14 mouse cellular contexts compared by ENCODE assay signal in the genomic region with DNA sequence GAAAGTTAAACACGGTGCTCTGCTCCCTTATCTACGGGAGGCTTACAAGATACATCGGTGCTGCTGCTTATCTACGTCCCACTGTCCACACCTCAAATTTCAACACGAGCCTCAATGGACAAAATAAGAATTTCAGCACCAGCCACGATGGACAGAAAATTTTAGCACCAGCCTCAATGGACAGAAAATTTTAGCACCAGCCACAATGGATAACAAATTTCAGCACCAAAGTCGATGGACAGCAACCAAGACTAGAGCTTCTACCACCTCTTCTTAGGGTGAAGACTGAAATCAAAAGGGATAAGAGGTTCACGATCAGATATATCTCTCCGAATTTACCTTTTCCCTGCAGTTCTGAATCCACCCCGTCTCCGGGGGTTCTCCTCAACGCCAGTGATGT.
A peak's percentile ranks its signal among the peaks of the same experiment; 100 is the strongest.
DNase-seq lines count a peak whose midpoint lies in the region; ATAC-seq lines count a peak whose summit lies in the region.
"Had no signal": no experiment of that assay in that cellular context is flagged by ENCODE, and none has a peak within 500 bp of the region (broad histone marks: within the 10 kb centered on the region; RNA-seq: fewer than 3 reads in every experiment).

No protein-coding gene starts in this region.

- no peaks in the 10 kb centered on the region for H3K27me3 ChIP-seq in hindbrain, embryonic 10.5 days (ENCODE audit: insufficient read depth, poor library complexity, severe bottlenecking)
- H3K27me3 ChIP-seq in hindbrain, embryonic 12.5 days: no peaks in the 10 kb centered on the region
- no peaks in the 10 kb centered on the region for H3K27me3 ChIP-seq in embryonic facial prominence, embryonic 14.5 days (replicated peaks; ENCODE audit: control insufficient read depth, insufficient read depth, low read length)
- H3K27me3 ChIP-seq in forebrain, embryonic 10.5 days (ENCODE audit: poor library complexity, severe bottlenecking): no peaks in the 10 kb centered on the region
- H3K27me3 ChIP-seq: heart, embryonic 15.5 days; lung, embryonic 15.5 days had no signal

- no peak for ATAC-seq in hindbrain, embryonic 12.5 days (ENCODE audit: low FRiP score)
- ATAC-seq in embryonic facial prominence, embryonic 14.5 days (ENCODE audit: low read depth): no peak
- ATAC-seq: CD4-positive, CD25-positive, alpha-beta regulatory T cell, adult 4 months had no signal

- H3K27ac ChIP-seq in hindbrain, embryonic 10.5 days: no peak overlapping the region
- no peak overlapping the region for H3K27ac ChIP-seq in hindbrain, embryonic 12.5 days
- no peak overlapping the region for H3K27ac ChIP-seq in embryonic facial prominence, embryonic 14.5 days (replicated peaks; ENCODE audit: low read depth, low read length)
- no peak overlapping the region for H3K27ac ChIP-seq in forebrain, embryonic 10.5 days
- H3K27ac ChIP-seq: heart, embryonic 15.5 days; lung, embryonic 15.5 days had no signal

- DNase-seq in hindbrain, embryonic 10.5 days (ENCODE audit: low spot score): peak; percentile 31
- DNase-seq in 3T3-L1 (ENCODE audit: low read depth, low spot score) (peak; percentile 88), WW6 (ENCODE audit: low read depth, low spot score) (peak; percentile 7)
- peak; percentile 81 for DNase-seq in embryonic facial prominence, embryonic 14.5 days (ENCODE audit: low spot score)
- no peak for DNase-seq in layer of hippocampus, adult 8-10 months (ENCODE audit: low spot score in 2 of 2)
- no peak for DNase-seq in spleen, postnatal 10 days (ENCODE audit: low spot score in 2 of 2)
- no peak for DNase-seq in forebrain, embryonic 10.5 days (ENCODE audit: extremely low spot score, low spot score)
- DNase-seq: cerebellum, postnatal 10 days; gastrocnemius, postnatal 10 days; kidney, adult 9 months had no signal

- no peak overlapping the region for H3K4me2 ChIP-seq in hindbrain, embryonic 12.5 days (replicated peaks)
- H3K4me2 ChIP-seq in embryonic facial prominence, embryonic 14.5 days (ENCODE audit: low read depth, low read length): no peak overlapping the region
- H3K4me2 ChIP-seq: heart, embryonic 15.5 days; lung, embryonic 15.5 days had no signal

- H3K9ac ChIP-seq in hindbrain, embryonic 12.5 days: no peak overlapping the region
- H3K9ac ChIP-seq in embryonic facial prominence, embryonic 14.5 days (ENCODE audit: low read depth, low read length): no peak overlapping the region
- H3K9ac ChIP-seq: heart, embryonic 15.5 days; lung, embryonic 15.5 days had no signal

- H3K9me3 ChIP-seq in hindbrain, embryonic 10.5 days: peaks cover 11% of the 10 kb centered on the region
- H3K9me3 ChIP-seq in hindbrain, embryonic 12.5 days (replicated peaks): 0 out of 2 replicates have a peak, but pooled peaks cover 4% of the 10 kb centered on the region
- no peaks in the 10 kb centered on the region for H3K9me3 ChIP-seq in embryonic facial prominence, embryonic 14.5 days (ENCODE audit: control insufficient read depth, low read length)
- H3K9me3 ChIP-seq in forebrain, embryonic 10.5 days: peaks cover 17% of the 10 kb centered on the region; the same call in 1 of the 2 replicates
- H3K9me3 ChIP-seq: heart, embryonic 15.5 days; lung, embryonic 15.5 days had no signal

- no peak overlapping the region for H3K4me3 ChIP-seq in hindbrain, embryonic 10.5 days
- H3K4me3 ChIP-seq in hindbrain, embryonic 12.5 days: no peak overlapping the region
- H3K4me3 ChIP-seq in embryonic facial prominence, embryonic 14.5 days (ENCODE audit: low read depth, low read length): no peak overlapping the region
- no peak overlapping the region for H3K4me3 ChIP-seq in forebrain, embryonic 10.5 days
- H3K4me3 ChIP-seq: heart, embryonic 15.5 days; lung, embryonic 15.5 days had no signal

- H3K36me3 ChIP-seq in hindbrain, embryonic 10.5 days: no peaks in the 10 kb centered on the region
- H3K36me3 ChIP-seq in hindbrain, embryonic 12.5 days: no peaks in the 10 kb centered on the region
- H3K36me3 ChIP-seq in embryonic facial prominence, embryonic 14.5 days (ENCODE audit: control insufficient read depth, insufficient read depth, low read length): no peaks in the 10 kb centered on the region
- no peaks in the 10 kb centered on the region for H3K36me3 ChIP-seq in forebrain, embryonic 10.5 days (replicated peaks)
- H3K36me3 ChIP-seq: heart, embryonic 15.5 days; lung, embryonic 15.5 days had no signal

- no peaks in the 10 kb centered on the region for H3K4me1 ChIP-seq in hindbrain, embryonic 10.5 days (replicated peaks)
- no peaks in the 10 kb centered on the region for H3K4me1 ChIP-seq in hindbrain, embryonic 12.5 days
- no peaks in the 10 kb centered on the region for H3K4me1 ChIP-seq in embryonic facial prominence, embryonic 14.5 days (ENCODE audit: control insufficient read depth, insufficient read depth, low read length)
- no peaks in the 10 kb centered on the region for H3K4me1 ChIP-seq in forebrain, embryonic 10.5 days
- H3K4me1 ChIP-seq: heart, embryonic 15.5 days; lung, embryonic 15.5 days had no signal

- WGBS in hindbrain, embryonic 10.5 days: 89% methylated on average over 12 of the region's 12 CpGs
- 87% methylated on average over 12 of the region's 12 CpGs for WGBS in hindbrain, embryonic 12.5 days
- WGBS in embryonic facial prominence, embryonic 14.5 days: 78% methylated on average over 12 of the region's 12 CpGs
- 90% methylated on average over 12 of the region's 12 CpGs for WGBS in forebrain, embryonic 10.5 days

Comparison
In these comparisons a context has a peak if more than half of its experiments do, and no peak if none do; other contexts are left out.
1. DNase-seq: peak in hindbrain, embryonic 10.5 days (single experiment), 3T3-L1 (single experiment), WW6 (single experiment) and embryonic facial prominence, embryonic 14.5 days (single experiment); none in layer of hippocampus, adult 8-10 months (0 of 2), spleen, postnatal 10 days (0 of 2) and forebrain, embryonic 10.5 days (single experiment).